Mouse (Mus musculus) embryonic fibroblast, embryonic 13.5 days (primary cell): Measurements from ENCODE around the gene 5730522E02Rik. TPM values are rescaled to one million over a fixed set of nuclear protein-coding genes. Genes with fewer than 3 reads are reported as not detected.
A peak's percentile ranks its signal among the peaks of the same experiment; 100 is the strongest.

Source experiments
- H3K27ac ChIP-seq: 2 replicates; pipeline ENCODE4 v1.5.1; 2012; ENCODE audit warnings: low read length, control low read depth, inconsistent platforms; ENCODE audit not compliant: insufficient read depth
- H3K4me1 ChIP-seq: 2 replicates; pipeline ENCODE4 v1.6.1; 2011; ENCODE audit warnings: low read length; ENCODE audit not compliant: control insufficient read depth, insufficient read depth
- H3K4me3 ChIP-seq: 2 replicates; pipeline ENCODE4 v1.5.1; 2011; ENCODE audit warnings: mild to moderate bottlenecking, control low read depth, low read length; ENCODE audit not compliant: insufficient read depth
- CTCF ChIP-seq: IDR thresholded peaks from 2 replicates; pipeline ENCODE4 v1.5.1; 2011; ENCODE audit warnings: mild to moderate bottlenecking, control low read depth, low read length, moderate library complexity, borderline replicate concordance; ENCODE audit not compliant: insufficient read depth
- POLR2A ChIP-seq: IDR thresholded peaks from 2 replicates; pipeline ENCODE4 v1.6.1; 2011; ENCODE audit warnings: low read depth, mild to moderate bottlenecking, control low read depth, low read length, moderate library complexity
- polyA plus RNA-seq: library from polyadenylated mRNA; stranded (reverse); fragments of >200 nt; gene quantifications from 2 replicates; pipeline ENCODE4 v1.2.4, GENCODE M21; 2011; ENCODE audit warnings: low read depth; ENCODE audit not compliant: missing spikeins, insufficient read length

5730522E02Rik gene
- polyA plus RNA-seq, 1 experiment: not detected

- Histone ChIP-seq H3K27ac (no peak overlapping the region), H3K4me3 (no peak overlapping the region), H3K4me1 (no peaks in the 10 kb centered on the region)
- TF ChIP-seq CTCF (no peak), POLR2A (no peak)
These were observed 111.6 kb downstream of the 5730522E02Rik start for GRCm38 (mm10) chr11:26098933-26099332.

GRCm38 (mm10) chr11:26096095-26096494, 114.5 kb downstream of the 5730522E02Rik start:
- no peak overlapping the region for H3K4me3 ChIP-seq
- no peaks in the 10 kb centered on the region for H3K4me1 ChIP-seq
- TF ChIP-seq CTCF (no peak), POLR2A (no peak)
- no peak overlapping the region for H3K27ac ChIP-seq

GRCm38 (mm10) chr11:26088993-26089392, 121.6 kb downstream of the 5730522E02Rik start:
- TF ChIP-seq CTCF: no peak
- no peak for TF ChIP-seq POLR2A
- H3K4me3 ChIP-seq: no peak overlapping the region
- no peaks in the 10 kb centered on the region for H3K4me1 ChIP-seq
- H3K27ac ChIP-seq: no peak overlapping the region

- no peak for TF ChIP-seq CTCF
- TF ChIP-seq POLR2A: no peak
- Histone ChIP-seq H3K4me1 (no peaks in the 10 kb centered on the region), H3K4me3 (no peak overlapping the region), H3K27ac (no peak overlapping the region)
These were observed 123.9 kb downstream of the 5730522E02Rik start for GRCm38 (mm10) chr11:26086679-26087078.

GRCm38 (mm10) chr11:26085380-26086035, 125.1 kb downstream of the 5730522E02Rik start:
- H3K4me1 ChIP-seq: no peaks in the 10 kb centered on the region
- no peak overlapping the region for H3K27ac ChIP-seq
- TF ChIP-seq CTCF (no peak), POLR2A (no peak)
- H3K4me3 ChIP-seq: no peak overlapping the region

- TF ChIP-seq CTCF (no peak), POLR2A (no peak)
- Histone ChIP-seq H3K4me1 (no peaks in the 10 kb centered on the region), H3K27ac (no peak overlapping the region), H3K4me3 (no peak overlapping the region)
These were observed 134.2 kb downstream of the 5730522E02Rik start for GRCm38 (mm10) chr11:26076335-26076734.

GRCm38 (mm10) chr11:26075536-26075935, 135.0 kb downstream of the 5730522E02Rik start:
- Histone ChIP-seq H3K4me3 (no peak overlapping the region), H3K4me1 (no peaks in the 10 kb centered on the region), H3K27ac (no peak overlapping the region)
- TF ChIP-seq CTCF: no peak
- no peak for TF ChIP-seq POLR2A

GRCm38 (mm10) chr11:26073638-26074294, 136.8 kb downstream of the 5730522E02Rik start:
- TF ChIP-seq CTCF: peak; percentile 78; the same call in 1 of the 2 replicates
- no peak for TF ChIP-seq POLR2A
- H3K4me3 ChIP-seq: no peak overlapping the region
- no peaks in the 10 kb centered on the region for H3K4me1 ChIP-seq
- no peak overlapping the region for H3K27ac ChIP-seq

- Histone ChIP-seq H3K27ac (no peak overlapping the region), H3K4me3 (no peak overlapping the region), H3K4me1 (no peaks in the 10 kb centered on the region)
- no peak for TF ChIP-seq CTCF
- no peak for TF ChIP-seq POLR2A
These were observed 138.5 kb downstream of the 5730522E02Rik start for GRCm38 (mm10) chr11:26072101-26072500.

GRCm38 (mm10) chr11:26063252-26063651, 147.3 kb downstream of the 5730522E02Rik start:
- TF ChIP-seq POLR2A (no peak), CTCF (no peak)
- H3K4me3 ChIP-seq: no peak overlapping the region
- no peaks in the 10 kb centered on the region for H3K4me1 ChIP-seq
- no peak overlapping the region for H3K27ac ChIP-seq
